Mouse (Mus musculus) kidney, postnatal 4 days (tissue): ENCODE data around the gene Gm10153.
"Not testable (repeated sequence)": the region's sequence is repeated elsewhere in the genome, so short reads cannot be mapped to it uniquely, and the experiment has no call there.

Source experiments
- DNase-seq, 2 experiments: peaks; one replicate each; pipeline ENCODE4 v3.0.0; 2021; ENCODE audit warnings: mixed read lengths in 2 of 2

The Gm10153 gene

GRCm38 (mm10) chr7:142143506-142144010, 46.6 kb downstream of the Gm10153 start:
- DNase-seq: not testable (repeated sequence)

DNA sequence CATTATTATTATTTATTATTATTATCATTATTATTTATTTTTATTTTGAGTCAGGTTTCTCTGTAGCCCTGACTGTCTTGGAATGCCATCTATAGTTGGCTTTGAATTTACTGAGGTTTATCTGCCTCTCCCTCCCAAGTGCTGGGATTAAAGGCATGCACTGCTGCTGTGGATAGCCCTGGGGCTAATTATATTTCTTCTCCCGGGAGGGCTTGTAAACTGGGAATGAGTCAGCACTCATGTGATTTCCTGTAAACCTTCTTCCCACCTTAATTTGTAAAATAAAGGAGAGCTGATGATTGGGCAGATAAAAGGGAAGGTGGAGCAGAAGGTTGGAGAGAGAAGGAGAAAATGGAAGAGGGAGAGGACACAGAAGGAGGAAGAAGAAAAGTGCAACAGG, 49.5 kb downstream of the Gm10153 start:
- DNase-seq: no peak
